Mouse (Mus musculus) mouse embryonic stem cell (cell line): ENCODE measurements around the gene Ctf1.
"Not testable (repeated sequence)": the region's sequence is repeated elsewhere in the genome, so short reads cannot be mapped to it uniquely, and the experiment has no call there.

Experiments
- in situ Hi-C, 2 experiments: fragments of 300-500 bp; cut with MboI; formaldehyde crosslinking; loops; 1 replicate in 1 of 2; 3 replicates in 1 of 2; pipeline ENCODE4 v1.14.3; 2019 to 2020; ENCODE audit warnings: low sequenced_read_pairs in 2 of 2, low pct_unique_long_range_greater_than_20kb in 1 of 2, mixed read lengths in 1 of 2; ENCODE audit not compliant: unreplicated experiment in 1 of 2

Gene Ctf1

GRCm38 (mm10) chr7:127689626-127690280, 22.8 kb upstream of the Ctf1 start:
- in situ Hi-C loops: no loop called here

- in situ Hi-C loops: no loop called here
These were observed 21.1 kb upstream of the Ctf1 start for GRCm38 (mm10) chr7:127691221-127691989.

DNA sequence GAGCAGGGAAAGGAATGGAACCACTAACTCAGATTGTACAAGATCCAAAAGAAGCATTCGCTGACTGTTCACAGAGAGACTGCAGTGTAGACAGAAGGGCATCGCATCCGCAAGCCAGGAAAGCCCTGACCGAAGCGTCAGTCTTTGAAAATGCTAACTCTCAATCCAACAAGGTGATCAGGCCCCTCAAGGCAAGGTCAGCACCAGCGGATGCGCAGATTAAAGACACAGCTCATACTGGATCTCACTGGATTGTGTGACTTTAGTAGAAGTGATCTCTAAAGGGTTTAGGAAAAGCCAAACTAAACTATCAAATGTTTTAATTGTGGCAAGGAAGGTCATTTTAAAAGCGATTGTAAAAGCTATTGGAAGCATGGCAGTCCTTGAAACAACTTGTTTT, 19.2 kb upstream of the Ctf1 start:
- in situ Hi-C loops: no loop called here

- in situ Hi-C loops: not testable (repeated sequence)
These were observed 18.8 kb upstream of the Ctf1 start for GRCm38 (mm10) chr7:127693730-127694129.

GRCm38 (mm10) chr7:127698986-127699385, 13.6 kb upstream of the Ctf1 start:
- in situ Hi-C loops: no loop called here

DNA sequence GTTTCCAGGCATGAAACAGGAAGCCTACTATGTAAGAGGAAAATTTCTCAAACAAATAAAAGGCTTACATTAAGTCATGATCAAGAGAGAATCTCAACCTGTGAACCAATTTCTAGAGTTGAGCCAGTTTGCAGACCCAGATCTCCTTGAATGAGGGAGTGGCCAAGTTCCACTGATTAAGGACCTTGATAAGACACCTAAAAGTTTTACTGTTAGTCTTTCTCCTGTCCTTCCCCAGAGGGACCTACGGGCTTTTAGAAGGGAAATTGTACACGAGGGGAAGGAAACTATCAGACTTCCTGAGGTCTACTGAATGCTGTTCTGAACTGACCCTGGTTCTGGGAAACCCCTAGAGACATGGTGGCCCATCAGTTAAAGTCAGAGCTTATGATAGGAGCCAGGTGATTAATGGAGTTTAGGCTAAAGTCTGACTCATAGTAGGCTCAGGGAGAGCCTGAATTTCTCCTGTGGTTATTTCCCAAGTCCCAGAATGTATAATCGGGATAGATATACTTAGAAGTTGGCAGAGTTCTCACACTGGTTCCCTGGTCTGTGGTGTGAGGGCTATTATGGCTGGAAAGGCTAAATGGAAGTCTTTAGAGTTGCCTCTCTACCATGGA, 11.7 kb upstream of the Ctf1 start:
- in situ Hi-C loops: no loop called here

GRCm38 (mm10) chr7:127703561-127704178, 8.9 kb upstream of the Ctf1 start:
- in situ Hi-C loops: no loop called here

- in situ Hi-C loops: no loop called here
These were observed 7.9 kb upstream of the Ctf1 start for GRCm38 (mm10) chr7:127704598-127704997.

- in situ Hi-C loops: no loop called here
These were observed 6.8 kb upstream of the Ctf1 start for GRCm38 (mm10) chr7:127705706-127706105.

GRCm38 (mm10) chr7:127707045-127707956, 5.2 kb upstream of the Ctf1 start:
- in situ Hi-C loops: no loop called here

- in situ Hi-C loops: no loop called here
These were observed 4.7 kb upstream of the Ctf1 start for GRCm38 (mm10) chr7:127707957-127708206.

GRCm38 (mm10) chr7:127708207-127709078, 4.1 kb upstream of the Ctf1 start, which contains the start of gene Bcl7c:
TSS of gene Bcl7c (minus strand) at chr7:127708933.
- in situ Hi-C loops: no loop called here

DNA sequence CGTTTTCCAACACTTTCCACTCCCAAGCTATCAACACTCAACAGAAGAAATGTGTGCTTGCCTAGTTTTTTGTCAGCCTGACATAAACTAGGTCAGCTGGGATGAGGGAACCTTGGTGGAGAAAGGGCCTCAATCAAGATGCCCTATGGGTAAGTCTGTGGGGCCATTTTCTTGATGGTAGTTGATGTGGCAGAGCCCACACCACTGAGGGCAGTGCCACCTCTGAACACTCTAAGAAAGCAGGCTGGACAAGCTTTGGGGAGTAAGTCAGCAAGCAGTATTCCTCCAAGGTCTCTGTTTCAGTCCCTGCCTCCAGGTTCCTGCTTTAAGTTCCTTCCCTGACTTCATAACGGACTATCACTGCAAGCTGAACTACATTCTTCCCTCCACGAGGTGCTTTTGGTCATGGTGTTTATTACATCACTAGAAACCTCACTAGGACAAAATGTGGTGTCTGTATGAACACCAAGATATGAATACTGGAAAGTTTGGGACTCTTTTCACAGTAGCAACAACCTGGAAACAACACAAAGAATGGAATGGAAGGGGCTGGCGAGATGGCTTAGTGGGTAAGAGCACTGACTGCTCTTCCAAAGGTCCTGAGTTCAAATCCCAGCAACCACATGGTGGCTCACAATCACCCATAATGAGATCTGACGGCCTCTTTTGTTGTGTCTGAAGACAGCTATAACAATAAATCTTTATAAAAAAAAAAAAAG, 3.1 kb upstream of the Ctf1 start:
- in situ Hi-C loops: no loop called here

- in situ Hi-C loops: no loop called here
These were observed 1.5 kb upstream of the Ctf1 start for GRCm38 (mm10) chr7:127711031-127711430.

DNA sequence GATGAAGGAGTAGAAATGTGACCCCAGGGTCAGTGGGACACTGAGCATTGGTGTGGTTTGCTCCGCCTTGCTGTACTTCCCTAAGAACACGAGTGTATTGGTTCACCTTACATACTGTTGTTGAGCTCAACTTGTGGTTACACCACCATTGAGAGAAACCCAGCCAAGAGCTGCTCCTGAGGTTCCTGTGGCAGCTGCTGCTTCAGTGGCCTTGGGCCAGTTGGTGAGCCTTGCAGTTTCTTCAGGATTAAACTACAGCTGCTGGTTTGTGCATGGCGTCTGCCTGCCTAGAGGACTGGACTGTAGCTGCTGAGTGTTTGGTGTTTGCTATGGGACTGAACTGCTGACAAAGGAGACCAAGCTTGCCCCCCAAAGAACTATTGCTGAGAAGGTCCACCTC, 1.1 kb upstream of the Ctf1 start:
- in situ Hi-C loops: no loop called here

- in situ Hi-C loops: no loop called here
These were observed 2.3 kb downstream of the Ctf1 start for GRCm38 (mm10) chr7:127714816-127715215.

GRCm38 (mm10) chr7:127716992-127717391, 4.5 kb downstream of the Ctf1 start:
- in situ Hi-C loops: no loop called here
